Mouse (Mus musculus) midbrain, embryonic 16.5 days (tissue): ENCODE data around the gene Chid1. TPM values are rescaled to one million over a fixed set of nuclear protein-coding genes. Genes with fewer than 3 reads are reported as not detected.

ENCODE experiments used
- ATAC-seq: fragments of 200-750 bp; cut with Nextera tagmentation; 2 replicates; pipeline ENCODE4 v1.8.0; 2017; ENCODE audit warnings: moderate TSS enrichment
- H3K27ac ChIP-seq: fragments of 300-500 bp; sonication (generic); 2 replicates; pipeline ENCODE4 v1.5.1; 2014; ENCODE audit warnings: mild to moderate bottlenecking, low read length, mixed read lengths
- H3K27me3 ChIP-seq: fragments of 300-500 bp; sonication (generic); 2 replicates; pipeline ENCODE4 v1.6.1; 2014; ENCODE audit warnings: low read depth, low read length, mixed read lengths; ENCODE audit not compliant: control insufficient read depth, insufficient read depth
- H3K36me3 ChIP-seq: fragments of 300-500 bp; sonication (generic); 2 replicates; pipeline ENCODE4 v1.6.1; 2014; ENCODE audit warnings: mild to moderate bottlenecking, low read length, moderate library complexity, mixed read lengths; ENCODE audit not compliant: control insufficient read depth, insufficient read depth
- H3K4me1 ChIP-seq: fragments of 300-500 bp; sonication (generic); 2 replicates; pipeline ENCODE4 v1.6.1; 2014; ENCODE audit warnings: mild to moderate bottlenecking, low read length, mixed read lengths; ENCODE audit not compliant: control insufficient read depth, insufficient read depth
- H3K4me2 ChIP-seq: fragments of 300-500 bp; sonication (generic); 2 replicates; pipeline ENCODE4 v1.6.1; 2014; ENCODE audit warnings: mild to moderate bottlenecking, low read length, mixed read lengths
- H3K4me3 ChIP-seq: fragments of 300-500 bp; sonication (generic); 2 replicates; pipeline ENCODE4 v1.5.1; 2014; ENCODE audit warnings: low read depth, mild to moderate bottlenecking, low read length, moderate library complexity, mixed read lengths
- H3K9ac ChIP-seq: fragments of 300-500 bp; sonication (generic); 2 replicates; pipeline ENCODE4 v1.6.1; 2014; ENCODE audit warnings: low read depth, low read length, mixed read lengths
- H3K9me3 ChIP-seq: fragments of 300-500 bp; sonication (generic); replicated peaks from 2 replicates; pipeline ENCODE4 v1.6.1; 2014; ENCODE audit warnings: mild to moderate bottlenecking, low read length, mixed read lengths; ENCODE audit not compliant: control insufficient read depth, poor library complexity, severe bottlenecking
- WGBS: fragments of 180-500 bp; shearing (Covaris S2); extraction: QIAGEN DNeasy Blood & Tissue Kit; methylation state at CpG from one replicate; pipeline ENCODE4 v1.1.7; 2014; 5-methylcytosine and 5-hydroxymethylcytosine counted together
- polyA plus RNA-seq: library from polyadenylated mRNA; unstranded; fragments of >200 nt; fragmentation: Nextera tagmentation; extraction: Ambion mirVana; gene quantifications from 2 replicates; pipeline ENCODE4 v1.2.1, GENCODE M21; 2015

Chid1 gene
- 40.3 and 52.8 TPM in 2 replicates for polyA plus RNA-seq

GRCm38 (mm10) chr7:141539556-141540311 lies at the start of gene Chid1:
Gene Chid1, minus strand, starts transcription at chr7:141539857.
- Histone ChIP-seq H3K27me3 (no peaks in the 10 kb centered on the region), H3K36me3 (no peaks in the 10 kb centered on the region), H3K9ac (peak within 1 kb of the TSS; percentile 75), H3K9me3 (no peaks in the 10 kb centered on the region), H3K4me2 (peak within 1 kb of the TSS; percentile 84), H3K4me1 (peaks cover 18% of the 10 kb centered on the region), H3K4me3 (peak within 1 kb of the TSS; percentile 63), H3K27ac (peak within 1 kb of the TSS; percentile 82)
- peak; percentile 97 for ATAC-seq
- WGBS = under 1% methylated on average over 46 of the region's 46 CpGs

DNA sequence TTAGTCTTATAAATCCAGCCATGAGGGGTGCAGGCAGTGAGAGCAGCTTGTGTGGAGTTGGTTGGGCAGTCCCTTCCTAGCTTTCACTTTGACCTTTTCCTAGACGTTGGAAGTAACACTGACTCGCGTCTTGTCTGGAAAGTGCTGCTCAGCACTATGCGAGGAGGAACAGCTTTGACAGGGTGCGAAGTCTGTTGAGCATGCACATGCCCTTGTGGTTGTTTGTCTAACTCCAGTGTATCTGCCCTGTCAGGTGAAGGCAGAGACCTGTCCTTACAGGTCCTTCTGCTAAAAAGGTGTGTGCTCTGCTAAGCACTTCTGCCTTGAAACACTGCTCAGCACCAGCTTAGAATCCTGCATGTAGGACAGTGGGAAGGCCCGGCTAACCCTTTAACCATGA lies 49.2 kb upstream of the Chid1 start:
- no peaks in the 10 kb centered on the region for H3K27me3 ChIP-seq
- no peaks in the 10 kb centered on the region for H3K9me3 ChIP-seq
- H3K27ac ChIP-seq = no peak overlapping the region
- H3K4me2 ChIP-seq = no peak overlapping the region
- no peaks in the 10 kb centered on the region for H3K4me1 ChIP-seq
- peaks cover 16% of the 10 kb centered on the region for H3K36me3 ChIP-seq
- H3K4me3 ChIP-seq = no peak overlapping the region
- ATAC-seq = no peak
- WGBS = 95% methylated on average over 6 of the region's 6 CpGs
- H3K9ac ChIP-seq = no peak overlapping the region

DNA sequence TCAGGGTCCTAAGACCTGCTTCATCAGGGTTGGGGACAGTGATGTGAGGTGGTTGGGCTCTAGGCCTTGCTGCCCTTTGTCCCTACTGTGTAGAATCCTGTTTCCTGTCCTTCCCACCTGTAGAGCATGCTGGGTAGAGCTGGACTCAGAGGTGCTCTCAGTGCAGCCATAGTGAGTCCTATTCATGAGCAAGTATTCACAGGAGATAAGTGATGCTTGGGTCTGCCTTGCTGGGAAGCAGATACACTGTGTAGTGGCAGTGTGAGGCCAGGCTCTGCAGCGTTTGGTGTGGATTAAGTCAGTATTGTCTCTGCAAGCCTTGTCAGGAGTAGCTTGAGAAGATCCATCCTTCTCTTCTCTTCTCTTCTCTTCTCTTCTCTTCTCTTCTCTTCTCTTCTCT lies 46.2 kb upstream of the Chid1 start:
- Histone ChIP-seq H3K4me1 (no peaks in the 10 kb centered on the region), H3K4me2 (no peak overlapping the region), H3K9me3 (no peaks in the 10 kb centered on the region)

GRCm38 (mm10) chr7:141585288-141585687 lies 45.6 kb upstream of the Chid1 start:
- Histone ChIP-seq H3K36me3 (peaks cover 4% of the 10 kb centered on the region; the same call in 1 of the 2 replicates), H3K9ac (no peak overlapping the region), H3K4me1 (no peaks in the 10 kb centered on the region), H3K27ac (no peak overlapping the region), H3K27me3 (no peaks in the 10 kb centered on the region), H3K9me3 (no peaks in the 10 kb centered on the region), H3K4me2 (no peak overlapping the region), H3K4me3 (no peak overlapping the region)
- no peak for ATAC-seq
- WGBS = 84% methylated on average over 4 of the region's 4 CpGs

More for the DNA sequence above, 46.2 kb upstream of the Chid1 start:
- Histone ChIP-seq H3K36me3 (peaks cover 10% of the 10 kb centered on the region), H3K9ac (no peak overlapping the region), H3K27me3 (no peaks in the 10 kb centered on the region), H3K4me3 (no peak overlapping the region), H3K27ac (no peak overlapping the region)
- no peak for ATAC-seq
- 73% methylated on average over 1 of the region's 1 CpGs for WGBS

DNA sequence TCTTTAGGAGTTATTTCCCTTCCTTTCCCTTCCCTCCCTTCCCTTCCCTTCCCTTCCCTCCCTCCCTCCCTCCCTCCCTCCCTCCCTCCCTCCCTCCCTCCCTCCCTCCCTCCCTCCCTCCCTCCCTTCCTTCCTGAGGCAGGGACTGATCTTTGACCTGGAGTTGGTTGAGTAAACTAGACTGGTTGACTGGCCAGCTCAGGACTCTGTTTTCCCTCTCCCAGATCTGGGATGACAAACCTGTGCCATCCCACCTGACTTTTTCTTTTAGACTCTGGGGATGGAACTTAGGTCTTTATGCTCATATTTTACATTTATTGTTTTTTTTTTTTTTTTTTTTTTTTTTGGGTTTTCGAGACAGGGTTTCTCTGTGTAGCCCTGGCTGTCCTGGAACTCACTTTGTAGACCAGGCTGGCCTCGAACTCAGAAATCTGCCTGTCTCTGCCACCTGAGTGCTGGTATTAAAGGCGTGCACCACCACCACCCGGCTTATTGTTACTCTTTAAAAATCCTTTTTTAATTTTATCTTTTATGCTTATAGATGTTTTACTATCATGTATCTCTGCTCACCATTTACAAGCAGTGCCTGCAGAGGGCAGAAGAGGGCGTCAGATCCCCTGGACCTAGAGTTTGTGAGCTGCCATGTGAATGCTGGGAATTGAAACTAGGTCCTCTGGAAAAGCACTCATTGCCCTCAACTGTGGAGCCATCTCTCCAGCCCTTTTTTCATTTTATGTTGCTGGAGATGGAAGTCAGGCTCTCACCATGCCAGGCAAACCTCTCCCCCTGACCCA lies 44.6 kb upstream of the Chid1 start:
- H3K9ac ChIP-seq = no peak overlapping the region
- no peak overlapping the region for H3K4me2 ChIP-seq
- H3K27me3 ChIP-seq = no peaks in the 10 kb centered on the region
- no peak overlapping the region for H3K27ac ChIP-seq
- no peak for ATAC-seq
- H3K9me3 ChIP-seq = no peaks in the 10 kb centered on the region
- H3K4me1 ChIP-seq = no peaks in the 10 kb centered on the region
- no peak overlapping the region for H3K4me3 ChIP-seq
- peaks cover 4% of the 10 kb centered on the region; the same call in 1 of the 2 replicates for H3K36me3 ChIP-seq
- WGBS = 89% methylated on average over 4 of the region's 5 CpGs

GRCm38 (mm10) chr7:141581323-141581722 lies 41.7 kb upstream of the Chid1 start:
- no peaks in the 10 kb centered on the region for H3K9me3 ChIP-seq
- no peak for ATAC-seq
- no peak overlapping the region for H3K27ac ChIP-seq
- no peak overlapping the region for H3K4me3 ChIP-seq
- no peak overlapping the region for H3K9ac ChIP-seq
- no peak overlapping the region for H3K4me2 ChIP-seq
- WGBS = 82% methylated on average over 7 of the region's 7 CpGs
- H3K36me3 ChIP-seq = no peaks in the 10 kb centered on the region
- H3K4me1 ChIP-seq = no peaks in the 10 kb centered on the region
- no peaks in the 10 kb centered on the region for H3K27me3 ChIP-seq

GRCm38 (mm10) chr7:141578943-141579342 lies 39.3 kb upstream of the Chid1 start:
- Histone ChIP-seq H3K4me3 (no peak overlapping the region), H3K9ac (no peak overlapping the region), H3K36me3 (no peaks in the 10 kb centered on the region), H3K27me3 (no peaks in the 10 kb centered on the region), H3K27ac (no peak overlapping the region), H3K4me2 (no peak overlapping the region), H3K4me1 (no peaks in the 10 kb centered on the region), H3K9me3 (no peaks in the 10 kb centered on the region)
- ATAC-seq = no peak
- 97% methylated on average over 2 of the region's 2 CpGs for WGBS

GRCm38 (mm10) chr7:141578511-141578910 lies 38.9 kb upstream of the Chid1 start:
- H3K4me3 ChIP-seq = no peak overlapping the region
- H3K27me3 ChIP-seq = no peaks in the 10 kb centered on the region
- WGBS = 96% methylated on average over 1 of the region's 1 CpGs
- no peaks in the 10 kb centered on the region for H3K4me1 ChIP-seq
- no peak overlapping the region for H3K4me2 ChIP-seq
- H3K9ac ChIP-seq = no peak overlapping the region
- no peaks in the 10 kb centered on the region for H3K9me3 ChIP-seq
- H3K27ac ChIP-seq = no peak overlapping the region
- H3K36me3 ChIP-seq = no peaks in the 10 kb centered on the region
- ATAC-seq = no peak

- no peak overlapping the region for H3K4me2 ChIP-seq
- no peaks in the 10 kb centered on the region for H3K4me1 ChIP-seq
- no peak overlapping the region for H3K4me3 ChIP-seq
- H3K9ac ChIP-seq = no peak overlapping the region
- no peaks in the 10 kb centered on the region for H3K36me3 ChIP-seq
- 89% methylated on average over 3 of the region's 3 CpGs for WGBS
- no peak overlapping the region for H3K27ac ChIP-seq
- H3K27me3 ChIP-seq = no peaks in the 10 kb centered on the region
- no peaks in the 10 kb centered on the region for H3K9me3 ChIP-seq
- no peak for ATAC-seq
Observed at GRCm38 (mm10) chr7:141577801-141578200, 38.1 kb upstream of the Chid1 start.
